Mouse (Mus musculus) heart, embryonic 14.5 days (tissue): Measurements from ENCODE around the gene Has3. TPM values are rescaled to one million over a fixed set of nuclear protein-coding genes. Genes with fewer than 3 reads are reported as not detected.

ENCODE experiments used
- ATAC-seq: fragments of 200-750 bp; cut with Nextera tagmentation; 2 replicates; pipeline ENCODE4 v1.8.0; 2017; ENCODE audit warnings: low read depth, moderate TSS enrichment; ENCODE audit not compliant: insufficient number of reproducible peaks, insufficient read depth, low FRiP score
- H3K27ac ChIP-seq, 2 experiments: fragments of 200-500 bp in 1 of 2; fragments of 300-500 bp in 1 of 2; sonication (generic) in 1 of 2; replicated peaks in 1 of 2; 2 replicates each; pipeline ENCODE4 v1.5.1; 2012 to 2014; ENCODE audit warnings: low read depth in 2 of 2, low read length in 2 of 2, control low read depth in 1 of 2, mild to moderate bottlenecking in 1 of 2, mixed read lengths in 1 of 2; ENCODE audit not compliant: control insufficient read depth in 1 of 2, insufficient read depth in 1 of 2
- H3K27me3 ChIP-seq: fragments of 300-500 bp; sonication (generic); 2 replicates; pipeline ENCODE4 v1.6.1; 2014; ENCODE audit warnings: mild to moderate bottlenecking, low read length, control low read depth; ENCODE audit not compliant: control insufficient read depth, insufficient read depth
- H3K36me3 ChIP-seq: fragments of 300-500 bp; sonication (generic); 2 replicates; pipeline ENCODE4 v1.6.1; 2014; ENCODE audit warnings: mild to moderate bottlenecking, control low read depth, low read length, mixed read lengths; ENCODE audit not compliant: control insufficient read depth, insufficient read depth
- H3K4me1 ChIP-seq, 2 experiments: fragments of 200-500 bp in 1 of 2; fragments of 300-500 bp in 1 of 2; sonication (generic) in 1 of 2; 2 replicates each; pipeline ENCODE4 v1.6.1; 2012 to 2014; ENCODE audit warnings: low read length in 2 of 2, control low read depth in 1 of 2, mixed read lengths in 1 of 2; ENCODE audit not compliant: control insufficient read depth in 2 of 2, insufficient read depth in 2 of 2
- H3K4me2 ChIP-seq: fragments of 300-500 bp; sonication (generic); 2 replicates; pipeline ENCODE4 v1.6.1; 2014; ENCODE audit warnings: mild to moderate bottlenecking, low read length
- H3K4me3 ChIP-seq, 2 experiments: fragments of 200-500 bp in 1 of 2; fragments of 300-500 bp in 1 of 2; sonication (generic) in 1 of 2; 2 replicates each; pipeline ENCODE4 v1.5.1; 2012 to 2014; ENCODE audit warnings: low read length in 2 of 2, mild to moderate bottlenecking in 2 of 2, control low read depth in 1 of 2, low read depth in 1 of 2, moderate library complexity in 1 of 2; ENCODE audit not compliant: control insufficient read depth in 1 of 2, insufficient read depth in 1 of 2
- H3K9ac ChIP-seq: fragments of 300-500 bp; sonication (generic); 2 replicates; pipeline ENCODE4 v1.6.1; 2014; ENCODE audit warnings: mild to moderate bottlenecking, low read length
- H3K9me3 ChIP-seq: fragments of 300-500 bp; sonication (generic); 2 replicates; pipeline ENCODE4 v1.6.1; 2016; ENCODE audit warnings: low read length, control low read depth; ENCODE audit not compliant: control insufficient read depth
- WGBS: fragments of 180-500 bp; shearing (Covaris S2); extraction: QIAGEN DNeasy Blood & Tissue Kit; methylation state at CpG from one replicate; pipeline ENCODE4 v1.1.7; 2014; 5-methylcytosine and 5-hydroxymethylcytosine counted together
- polyA plus RNA-seq: library from polyadenylated mRNA; unstranded; fragments of >200 nt; fragmentation: Nextera tagmentation; extraction: Ambion mirVana; gene quantifications from 2 replicates; pipeline ENCODE4 v1.2.1, GENCODE M21; 2014

The Has3 gene
- polyA plus RNA-seq, 1 experiment from 2014 or later, result 0.09 TPM

DNA sequence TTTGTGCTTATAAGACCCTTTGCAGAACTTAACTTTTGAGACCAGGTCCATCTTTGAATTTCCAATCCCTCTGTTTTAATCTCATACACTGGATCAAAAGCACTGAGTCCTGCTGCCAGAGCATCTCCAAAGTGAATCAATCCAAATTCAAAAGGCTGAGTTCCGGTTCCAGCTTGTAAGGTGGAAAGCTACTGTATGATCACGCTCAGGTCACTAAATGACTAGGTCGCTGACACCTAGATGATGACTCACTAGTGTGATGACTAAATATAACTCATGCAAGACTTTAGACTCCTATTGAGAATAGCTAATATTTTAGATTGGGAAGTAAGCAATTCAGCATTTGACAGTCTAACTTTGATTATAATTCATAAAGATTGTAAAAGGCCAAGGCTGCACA, 18.8 kb downstream of the Has3 start:
- no peak overlapping the region for H3K4me3 ChIP-seq
- peak overlapping the region in 1 of 2 experiments; percentile 43; a peak in 1 of 4 replicates for H3K27ac ChIP-seq
- no peak for ATAC-seq
- H3K9ac ChIP-seq, result no peak overlapping the region; the same call in 1 of the 2 replicates
- H3K27me3 ChIP-seq, result no peaks in the 10 kb centered on the region
- no peaks in the 10 kb centered on the region for H3K9me3 ChIP-seq
- H3K4me2 ChIP-seq, result no peak overlapping the region
- 45% methylated on average over 3 of the region's 3 CpGs for WGBS
- peaks cover 2 to 23% of the 10 kb centered on the region in 2 experiments; a peak in 3 of 4 replicates for H3K4me1 ChIP-seq
- H3K36me3 ChIP-seq, result peaks cover 32% of the 10 kb centered on the region

- Histone ChIP-seq H3K9ac (peak overlapping the region; percentile 98), H3K36me3 (peaks cover 25% of the 10 kb centered on the region), H3K4me1 (peaks cover 2 to 29% of the 10 kb centered on the region in 2 experiments; a peak in 3 of 4 replicates), H3K9me3 (no peaks in the 10 kb centered on the region), H3K4me2 (peak overlapping the region; percentile 70), H3K27ac (peak overlapping the region; percentile 85 to 94), H3K27me3 (no peaks in the 10 kb centered on the region), H3K4me3 (peak overlapping the region; percentile 58 to 90)
- ATAC-seq, result no peak
- 2% methylated on average over 15 of the region's 15 CpGs for whole genome bisulfite sequencing
These were observed 22.3 kb downstream of the Has3 start for GRCm38 (mm10) chr8:106892210-106892805.

DNA sequence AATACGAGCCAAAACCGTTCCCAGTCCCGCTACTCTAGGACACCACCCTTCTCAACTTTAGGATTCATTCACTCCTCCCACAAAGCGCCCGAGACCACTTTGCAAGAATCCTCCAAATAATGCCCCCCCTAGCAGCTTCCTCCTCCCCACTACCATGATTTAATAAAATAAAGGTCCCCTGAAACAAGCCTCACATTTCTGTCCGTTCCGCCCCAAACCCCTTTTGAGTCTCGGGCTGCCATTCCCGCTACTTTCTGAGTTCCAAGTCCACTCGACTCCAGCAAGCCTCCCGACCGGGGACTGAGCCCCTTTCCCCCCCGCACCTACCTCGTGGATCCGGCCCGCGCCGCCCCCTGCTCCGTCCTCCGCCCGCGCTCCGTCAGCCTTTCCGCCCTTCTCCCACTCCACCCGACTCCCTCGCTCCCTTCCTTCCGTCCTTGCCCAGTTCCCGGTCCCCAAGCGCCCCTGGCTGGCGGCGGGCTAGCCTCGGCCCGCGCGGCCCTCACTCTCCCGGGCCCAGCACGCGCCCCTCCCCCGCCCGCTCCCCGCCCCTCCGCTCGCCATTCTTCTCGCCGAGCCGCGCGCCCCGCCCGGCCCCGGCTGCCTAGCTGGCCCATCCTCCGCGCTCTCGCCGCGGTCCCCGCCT, 22.9 kb downstream of the Has3 start:
- Histone ChIP-seq H3K36me3 (peaks cover 31% of the 10 kb centered on the region), H3K9me3 (no peaks in the 10 kb centered on the region), H3K27ac (peak overlapping the region; percentile 85 to 94), H3K4me1 (peaks cover 2 to 29% of the 10 kb centered on the region in 2 experiments; a peak in 3 of 4 replicates), H3K4me2 (peak overlapping the region; percentile 70), H3K27me3 (no peaks in the 10 kb centered on the region), H3K4me3 (peak overlapping the region; percentile 58 to 90), H3K9ac (peak overlapping the region; percentile 98)
- ATAC-seq, result peak; percentile 64
- WGBS, result 1% methylated on average over 48 of the region's 57 CpGs

GRCm38 (mm10) chr8:106893481-106894156, 23.6 kb downstream of the Has3 start, which contains the start of gene Utp4:
Gene Utp4, plus strand, starts transcription at chr8:106893636.
- no peaks in the 10 kb centered on the region for H3K9me3 ChIP-seq
- H3K4me3 ChIP-seq, result peak within 1 kb of the TSS; percentile 58 to 90
- peak within 1 kb of the TSS; percentile 98 for H3K9ac ChIP-seq
- peak within 1 kb of the TSS; percentile 85 to 94 for H3K27ac ChIP-seq
- ATAC-seq, result peak; percentile 92
- no peaks in the 10 kb centered on the region for H3K27me3 ChIP-seq
- peaks cover 2 to 27% of the 10 kb centered on the region in 2 experiments; a peak in 3 of 4 replicates for H3K4me1 ChIP-seq
- under 1% methylated on average over 59 of the region's 63 CpGs for WGBS
- H3K4me2 ChIP-seq, result peak within 1 kb of the TSS; percentile 70
- peaks cover 38% of the 10 kb centered on the region for H3K36me3 ChIP-seq

GRCm38 (mm10) chr8:106899473-106899872, 29.4 kb downstream of the Has3 start:
- Histone ChIP-seq H3K27me3 (no peaks in the 10 kb centered on the region), H3K9me3 (no peaks in the 10 kb centered on the region), H3K4me3 (no peak overlapping the region), H3K27ac (no peak overlapping the region), H3K4me1 (peaks cover 0 to under 1% of the 10 kb centered on the region in 2 experiments; a peak in 1 of 4 replicates), H3K36me3 (peaks cover 97% of the 10 kb centered on the region), H3K9ac (no peak overlapping the region), H3K4me2 (no peak overlapping the region)
- 93% methylated on average over 5 of the region's 5 CpGs for WGBS
- no peak for ATAC-seq

GRCm38 (mm10) chr8:106905727-106906480, 35.9 kb downstream of the Has3 start:
- Histone ChIP-seq H3K27ac (no peak overlapping the region), H3K4me2 (no peak overlapping the region), H3K4me1 (no peaks in the 10 kb centered on the region), H3K9ac (no peak overlapping the region), H3K36me3 (peaks cover 86% of the 10 kb centered on the region), H3K9me3 (no peaks in the 10 kb centered on the region), H3K27me3 (no peaks in the 10 kb centered on the region), H3K4me3 (no peak overlapping the region)
- ATAC-seq, result peak; percentile 31; the same call in 1 of the 2 replicates
- 92% methylated on average over 17 of the region's 17 CpGs for WGBS

DNA sequence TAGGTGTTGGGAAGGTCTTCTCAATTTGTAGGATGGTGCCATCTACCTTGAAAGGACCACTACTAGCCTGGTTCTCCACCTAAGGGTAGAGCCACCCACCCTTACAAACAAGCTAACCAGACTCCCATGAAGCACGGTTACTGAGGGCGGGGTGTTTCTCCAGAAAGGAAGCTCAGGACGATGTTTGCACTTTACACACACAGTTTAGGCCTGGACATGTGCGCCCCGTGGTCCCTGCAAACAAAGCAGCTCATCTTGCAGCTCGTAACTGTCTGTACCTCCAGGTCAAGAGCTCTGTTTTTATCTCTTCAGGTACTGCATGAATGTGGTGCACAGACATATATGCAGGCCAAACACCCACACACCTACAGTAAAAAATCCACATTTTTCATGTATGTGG, 36.6 kb downstream of the Has3 start:
- Histone ChIP-seq H3K4me1 (no peaks in the 10 kb centered on the region), H3K36me3 (peaks cover 85% of the 10 kb centered on the region), H3K9ac (no peak overlapping the region), H3K9me3 (no peaks in the 10 kb centered on the region), H3K4me3 (no peak overlapping the region), H3K27me3 (no peaks in the 10 kb centered on the region), H3K4me2 (no peak overlapping the region), H3K27ac (peak overlapping the region in 1 of 2 experiments; percentile 15; a peak in 1 of 4 replicates)
- 92% methylated on average over 6 of the region's 6 CpGs for WGBS
- ATAC-seq, result no peak
